Comparison of ENCODE assay signal across 20 mouse cellular contexts in genomic region chr6:10758620-10759311, GRCm38 (mm10).
A peak's percentile ranks its signal among the peaks of the same experiment; 100 is the strongest.
DNase-seq lines count a peak whose midpoint lies in the region; ATAC-seq and TF ChIP-seq lines count a peak whose summit lies in the region.
"Had no signal": no experiment of that assay in that cellular context is flagged by ENCODE, and none has a peak within 500 bp of the region (broad histone marks: within the 10 kb centered on the region; RNA-seq: fewer than 3 reads in every experiment).

No protein-coding gene starts in this region.

- H3K27me3 ChIP-seq in intestine, embryonic 14.5 days (replicated peaks; ENCODE audit: control insufficient read depth, insufficient read depth, low read length) = no peaks in the 10 kb centered on the region
- H3K27me3 ChIP-seq in intestine, postnatal 0 days (replicated peaks; ENCODE audit: control insufficient read depth, insufficient read depth, low read length) = no peaks in the 10 kb centered on the region
- no peaks in the 10 kb centered on the region for H3K27me3 ChIP-seq in kidney, postnatal 0 days (ENCODE audit: insufficient read depth, low read length)
- no peaks in the 10 kb centered on the region for H3K27me3 ChIP-seq in embryonic facial prominence, embryonic 15.5 days
- H3K27me3 ChIP-seq in stomach, embryonic 16.5 days (ENCODE audit: control insufficient read depth, insufficient read depth, low read length) = no peaks in the 10 kb centered on the region
- H3K27me3 ChIP-seq: forebrain, embryonic 13.5 days; heart, embryonic 15.5 days; hindbrain, embryonic 15.5 days; neural tube, embryonic 13.5 days had no signal

- H3K4me2 ChIP-seq in intestine, embryonic 14.5 days (ENCODE audit: low read length) = no peak overlapping the region
- no peak overlapping the region for H3K4me2 ChIP-seq in intestine, postnatal 0 days (replicated peaks; ENCODE audit: low read depth)
- no peak overlapping the region for H3K4me2 ChIP-seq in kidney, postnatal 0 days (ENCODE audit: low read length)
- no peak overlapping the region for H3K4me2 ChIP-seq in embryonic facial prominence, embryonic 15.5 days (replicated peaks)
- no peak overlapping the region for H3K4me2 ChIP-seq in stomach, embryonic 16.5 days (ENCODE audit: low read depth, low read length)
- H3K4me2 ChIP-seq: forebrain, embryonic 13.5 days; heart, embryonic 15.5 days; hindbrain, embryonic 15.5 days; neural tube, embryonic 13.5 days had no signal

- H3K4me1 ChIP-seq in intestine, embryonic 14.5 days (replicated peaks; ENCODE audit: control insufficient read depth, insufficient read depth, low read length) = 0 out of 2 replicates have a peak, but pooled peaks cover 3% of the 10 kb centered on the region
- H3K4me1 ChIP-seq in intestine, postnatal 0 days (replicated peaks; ENCODE audit: control insufficient read depth, insufficient read depth, low read length) = no peaks in the 10 kb centered on the region
- no peaks in the 10 kb centered on the region for H3K4me1 ChIP-seq in kidney, postnatal 0 days (replicated peaks; ENCODE audit: insufficient read depth, low read length)
- H3K4me1 ChIP-seq in embryonic facial prominence, embryonic 15.5 days = no peaks in the 10 kb centered on the region
- no peaks in the 10 kb centered on the region for H3K4me1 ChIP-seq in stomach, embryonic 16.5 days (ENCODE audit: control insufficient read depth, insufficient read depth, low read length)
- H3K4me1 ChIP-seq: forebrain, embryonic 13.5 days; heart, embryonic 15.5 days; hindbrain, embryonic 15.5 days; neural tube, embryonic 13.5 days had no signal

- no peak overlapping the region for H3K4me3 ChIP-seq in intestine, embryonic 14.5 days (ENCODE audit: low read depth, low read length)
- H3K4me3 ChIP-seq in intestine, postnatal 0 days (ENCODE audit: low read depth, low read length) = no peak overlapping the region
- H3K4me3 ChIP-seq in kidney, postnatal 0 days (replicated peaks; ENCODE audit: low read depth, low read length) = no peak overlapping the region
- H3K4me3 ChIP-seq in embryonic facial prominence, embryonic 15.5 days (replicated peaks) = no peak overlapping the region
- no peak overlapping the region for H3K4me3 ChIP-seq in stomach, embryonic 16.5 days (replicated peaks; ENCODE audit: low read length)
- H3K4me3 ChIP-seq: erythroblast, embryonic 14.5 days; forebrain, embryonic 13.5 days; heart, embryonic 15.5 days; hindbrain, embryonic 15.5 days; myocyte; neural tube, embryonic 13.5 days had no signal

- no peak for DNase-seq in intestine, embryonic 14.5 days (ENCODE audit: low spot score)
- DNase-seq in kidney, postnatal 0 days (ENCODE audit: low spot score) = peak; percentile 92
- no peak for DNase-seq in kidney, adult 11 months
- no peak for DNase-seq in c-Kit-positive CD71-positive TER-119-positive erythroid progenitor cells, embryonic 14.5 days (ENCODE audit: low spot score)
- DNase-seq: adrenal gland, postnatal 14 days; cerebellum, adult 9-10 months; right cerebral cortex, postnatal 4 days; thymus, postnatal 14 days had no signal

- WGBS in intestine, embryonic 14.5 days = 43% methylated on average over 1 of the region's 1 CpGs
- WGBS in intestine, postnatal 0 days = 58% methylated on average over 1 of the region's 1 CpGs
- WGBS in kidney, postnatal 0 days = 62% methylated on average over 1 of the region's 1 CpGs
- 48% methylated on average over 1 of the region's 1 CpGs for WGBS in embryonic facial prominence, embryonic 15.5 days
- 80% methylated on average over 1 of the region's 1 CpGs for WGBS in stomach, embryonic 16.5 days

- H3K36me3 ChIP-seq in intestine, embryonic 14.5 days (ENCODE audit: control insufficient read depth, insufficient read depth, low read length) = no peaks in the 10 kb centered on the region
- no peaks in the 10 kb centered on the region for H3K36me3 ChIP-seq in intestine, postnatal 0 days (ENCODE audit: control insufficient read depth, insufficient read depth)
- H3K36me3 ChIP-seq in kidney, postnatal 0 days (ENCODE audit: insufficient read depth, low read length) = no peaks in the 10 kb centered on the region
- no peaks in the 10 kb centered on the region for H3K36me3 ChIP-seq in embryonic facial prominence, embryonic 15.5 days
- no peaks in the 10 kb centered on the region for H3K36me3 ChIP-seq in stomach, embryonic 16.5 days (ENCODE audit: control insufficient read depth, insufficient read depth, low read length)
- H3K36me3 ChIP-seq: heart, embryonic 15.5 days; hindbrain, embryonic 15.5 days; neural tube, embryonic 13.5 days had no signal

- H3K9ac ChIP-seq in intestine, embryonic 14.5 days (ENCODE audit: low read length) = no peak overlapping the region
- H3K9ac ChIP-seq in intestine, postnatal 0 days (ENCODE audit: low read depth, low read length) = no peak overlapping the region
- H3K9ac ChIP-seq in kidney, postnatal 0 days (ENCODE audit: low read depth, low read length) = no peak overlapping the region
- no peak overlapping the region for H3K9ac ChIP-seq in embryonic facial prominence, embryonic 15.5 days
- no peak overlapping the region for H3K9ac ChIP-seq in stomach, embryonic 16.5 days (ENCODE audit: low read length)
- H3K9ac ChIP-seq: forebrain, embryonic 13.5 days; heart, embryonic 15.5 days; hindbrain, embryonic 15.5 days; neural tube, embryonic 13.5 days had no signal

- no peaks in the 10 kb centered on the region for H3K9me3 ChIP-seq in intestine, embryonic 14.5 days (ENCODE audit: control insufficient read depth, low read length)
- no peaks in the 10 kb centered on the region for H3K9me3 ChIP-seq in intestine, postnatal 0 days (ENCODE audit: control insufficient read depth)
- no peaks in the 10 kb centered on the region for H3K9me3 ChIP-seq in kidney, postnatal 0 days (replicated peaks; ENCODE audit: low read length)
- no peaks in the 10 kb centered on the region for H3K9me3 ChIP-seq in embryonic facial prominence, embryonic 15.5 days (replicated peaks)
- H3K9me3 ChIP-seq in stomach, embryonic 16.5 days (replicated peaks; ENCODE audit: control insufficient read depth, low read length) = no peaks in the 10 kb centered on the region
- H3K9me3 ChIP-seq: forebrain, embryonic 13.5 days; heart, embryonic 15.5 days; hindbrain, embryonic 15.5 days; neural tube, embryonic 13.5 days had no signal

- TF ChIP-seq CTCF in intestine, postnatal 0 days (IDR thresholded peaks at IDR 0.05; ENCODE audit: low read depth) = no peak
- no peak for TF ChIP-seq CTCF in kidney, postnatal 0 days (IDR thresholded peaks at IDR 0.05; ENCODE audit: low read depth)

- peak; percentile 68 for ATAC-seq in intestine, embryonic 14.5 days (replicated peaks; ENCODE audit: low FRiP score, low TSS enrichment, low read depth)
- ATAC-seq in intestine, postnatal 0 days = no peak
- peak; percentile 81 for ATAC-seq in kidney, postnatal 0 days (replicated peaks; ENCODE audit: low FRiP score, low read depth)
- ATAC-seq in embryonic facial prominence, embryonic 15.5 days (ENCODE audit: insufficient number of reproducible peaks, low FRiP score, low TSS enrichment, low read depth) = peak; percentile 24; the same call in 1 of the 2 replicates
- ATAC-seq in stomach, embryonic 16.5 days (ENCODE audit: insufficient read depth, low FRiP score) = peak; percentile 44; the same call in 1 of the 2 replicates
- ATAC-seq: CD4-positive, CD25-positive, alpha-beta regulatory T cell, adult 4 months; forebrain, embryonic 13.5 days; midbrain, embryonic 16.5 days had no signal

- peak overlapping the region; percentile 36 for H3K27ac ChIP-seq in intestine, embryonic 14.5 days (ENCODE audit: low read depth)
- no peak overlapping the region for H3K27ac ChIP-seq in intestine, postnatal 0 days (ENCODE audit: low read depth, low read length)
- H3K27ac ChIP-seq in kidney, postnatal 0 days = peak overlapping the region; percentile 57; the same call in 1 of the 2 replicates
- no peak overlapping the region for H3K27ac ChIP-seq in embryonic facial prominence, embryonic 15.5 days (replicated peaks)
- H3K27ac ChIP-seq in stomach, embryonic 16.5 days (ENCODE audit: low read length) = no peak overlapping the region
- H3K27ac ChIP-seq: forebrain, embryonic 13.5 days; heart, embryonic 15.5 days; hindbrain, embryonic 15.5 days; macrophage; neural tube, embryonic 13.5 days had no signal

Comparison
In these comparisons a context has a peak if more than half of its experiments do, and no peak if none do; other contexts are left out.
1. H3K27ac ChIP-seq: peak in intestine, embryonic 14.5 days (single experiment) and kidney, postnatal 0 days (single experiment); none in intestine, postnatal 0 days (single experiment), embryonic facial prominence, embryonic 15.5 days (single experiment) and stomach, embryonic 16.5 days (single experiment).